Mouse (Mus musculus): ENCODE measurements around the gene Eno2.

GRCm38 (mm10) chr6:124759259-124759658 lies 10.2 kb downstream of the Eno2 start:
- TF ChIP-seq GATA1 (IDR thresholded peaks at IDR 0.05; ENCODE audit: borderline replicate concordance, low read length) (no peak), FLI1 (IDR thresholded peaks at IDR 0.05; ENCODE audit: low read length) (no peak)
